ENCODE assay signal across 7 mouse cellular contexts in the genomic region with DNA sequence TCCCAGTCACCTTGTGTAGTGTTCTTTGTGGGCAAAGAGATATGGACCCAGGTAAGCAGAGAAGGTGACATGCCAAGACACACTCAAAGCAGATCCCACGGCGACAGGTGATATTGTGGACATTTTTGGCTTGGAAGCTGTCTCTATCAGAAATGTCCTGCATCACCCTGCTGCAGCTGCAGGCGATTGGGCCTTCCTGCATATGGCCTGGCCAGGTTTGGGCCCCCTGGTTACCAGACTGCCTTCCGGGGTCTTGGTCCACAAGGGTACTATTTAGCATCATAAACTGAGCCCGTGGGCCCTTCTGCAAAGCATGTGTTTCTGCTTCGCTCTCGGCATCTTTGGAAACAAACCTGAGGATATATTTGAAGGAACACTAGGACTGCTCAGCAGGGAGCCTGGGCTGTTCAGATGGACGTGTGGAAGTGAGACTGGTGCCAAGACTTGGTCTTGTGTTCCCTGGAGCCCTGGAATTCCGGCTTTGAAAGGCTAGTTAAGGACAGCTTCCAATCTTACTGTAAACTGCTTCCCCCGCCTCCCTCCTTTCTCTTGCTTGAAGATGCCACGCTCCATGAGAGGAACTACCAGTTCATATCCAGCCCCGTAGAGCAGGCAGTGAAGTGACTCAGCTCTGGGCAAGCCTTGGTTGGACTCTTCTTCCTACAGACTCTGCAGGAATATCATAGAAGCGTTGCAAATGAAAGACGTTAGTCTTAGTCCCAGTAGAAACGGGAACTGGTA. TPM values are rescaled to one million over a fixed set of nuclear protein-coding genes. Genes with fewer than 3 reads are reported as not detected.
A peak's percentile ranks its signal among the peaks of the same experiment; 100 is the strongest.
DNase-seq lines count a peak whose midpoint lies in the region; ATAC-seq and TF ChIP-seq lines count a peak whose summit lies in the region.

No protein-coding gene starts in this region.

- H3K4me2 ChIP-seq in kidney, embryonic 16.5 days (replicated peaks; ENCODE audit: low read depth, low read length) = no peak overlapping the region
- peak overlapping the region; percentile 9; the same call in 1 of the 2 replicates for H3K4me2 ChIP-seq in heart, embryonic 15.5 days

- H3K36me3 ChIP-seq in kidney, embryonic 16.5 days (ENCODE audit: insufficient read depth, low read length) = peaks cover 10% of the 10 kb centered on the region; the same call in 1 of the 2 replicates
- no peaks in the 10 kb centered on the region for H3K36me3 ChIP-seq in testis, adult 2 months (ENCODE audit: control insufficient read depth, insufficient read depth, low read length)
- H3K36me3 ChIP-seq in heart, embryonic 15.5 days = peaks cover 24% of the 10 kb centered on the region
- H3K36me3 ChIP-seq in forebrain, embryonic 10.5 days (replicated peaks) = no peaks in the 10 kb centered on the region

- TF ChIP-seq CTCF in testis, adult 2 months (IDR thresholded peaks at IDR 0.05; ENCODE audit: control insufficient read depth, insufficient read depth, insufficient replicate concordance, low read depth, low read length) = no peak

- ATAC-seq in kidney, embryonic 16.5 days (ENCODE audit: low FRiP score, low TSS enrichment) = no peak
- no peak for ATAC-seq in heart, embryonic 15.5 days (replicated peaks; ENCODE audit: insufficient number of reproducible peaks, insufficient read depth, low FRiP score, low read depth)
- ATAC-seq in inflammation-experienced regulatory T-cells, adult 6 months = no peak

- peaks cover 30% of the 10 kb centered on the region for H3K27me3 ChIP-seq in kidney, embryonic 16.5 days (ENCODE audit: insufficient read depth, low read length)
- no peaks in the 10 kb centered on the region for H3K27me3 ChIP-seq in testis, adult 2 months (ENCODE audit: control insufficient read depth, insufficient read depth, low read length)
- peaks cover 3% of the 10 kb centered on the region; the same call in 1 of the 2 replicates for H3K27me3 ChIP-seq in heart, embryonic 15.5 days
- H3K27me3 ChIP-seq in forebrain, embryonic 10.5 days (ENCODE audit: poor library complexity, severe bottlenecking) = peaks cover 63% of the 10 kb centered on the region

- no peak overlapping the region for H3K4me3 ChIP-seq in kidney, embryonic 16.5 days (ENCODE audit: low read length)
- no peak overlapping the region for H3K4me3 ChIP-seq in testis, adult 2 months (ENCODE audit: control insufficient read depth, low read depth, low read length)
- no peak overlapping the region for H3K4me3 ChIP-seq in heart, embryonic 15.5 days
- H3K4me3 ChIP-seq in forebrain, embryonic 10.5 days = no peak overlapping the region

- H3K9ac ChIP-seq in kidney, embryonic 16.5 days (replicated peaks; ENCODE audit: low read length) = no peak overlapping the region
- H3K9ac ChIP-seq in heart, embryonic 15.5 days = no peak overlapping the region

- peaks cover 52% of the 10 kb centered on the region for H3K4me1 ChIP-seq in kidney, embryonic 16.5 days (ENCODE audit: insufficient read depth, low read length)
- peaks cover 6% of the 10 kb centered on the region; the same call in 1 of the 2 replicates for H3K4me1 ChIP-seq in testis, adult 2 months (ENCODE audit: control insufficient read depth, insufficient read depth, low read length)
- H3K4me1 ChIP-seq in heart, embryonic 15.5 days (replicated peaks) = peaks cover 49% of the 10 kb centered on the region
- peaks cover 43% of the 10 kb centered on the region for H3K4me1 ChIP-seq in forebrain, embryonic 10.5 days

- no peak for DNase-seq in kidney, postnatal 25 days
- DNase-seq in testis, postnatal 10 days (ENCODE audit: low spot score) = no peak
- no peak for DNase-seq in forebrain, embryonic 10.5 days (ENCODE audit: extremely low spot score, low spot score)

- TF ChIP-seq POLR2A in testis, adult 2 months (IDR thresholded peaks at IDR 0.05; ENCODE audit: control insufficient read depth, low read depth, low read length) = no peak

- WGBS in kidney, embryonic 16.5 days = 70% methylated on average over 15 of the region's 15 CpGs
- WGBS in heart, embryonic 15.5 days = 60% methylated on average over 15 of the region's 15 CpGs
- WGBS in forebrain, embryonic 10.5 days = 74% methylated on average over 15 of the region's 15 CpGs

- H3K9me3 ChIP-seq in kidney, embryonic 16.5 days (ENCODE audit: low read length) = no peaks in the 10 kb centered on the region
- H3K9me3 ChIP-seq in heart, embryonic 15.5 days (replicated peaks) = no peaks in the 10 kb centered on the region
- no peaks in the 10 kb centered on the region for H3K9me3 ChIP-seq in forebrain, embryonic 10.5 days

- peak overlapping the region; percentile 56 for H3K27ac ChIP-seq in kidney, embryonic 16.5 days (ENCODE audit: low read length)
- peak overlapping the region; percentile 10 for H3K27ac ChIP-seq in testis, adult 2 months (ENCODE audit: control insufficient read depth, insufficient read depth, low read depth, low read length)
- peak overlapping the region; percentile 46; the same call in 1 of the 2 replicates for H3K27ac ChIP-seq in heart, embryonic 15.5 days
- no peak overlapping the region for H3K27ac ChIP-seq in forebrain, embryonic 10.5 days

RNA-seq across cellular contexts. Expression of gene Pmp22, which starts 6.1 kb away (rescaled TPM):
- polyA plus RNA-seq in kidney, embryonic 16.5 days (2015; fragmentation: Nextera tagmentation; extraction: Ambion mirVana) = 121 and 130 TPM in 2 replicates
- 6.5 and 9.2 TPM in 2 replicates for polyA plus RNA-seq in testis, adult 2 months (2012; rRNA removed)
- polyA plus RNA-seq in heart, embryonic 15.5 days (2015; fragmentation: Nextera tagmentation; extraction: Ambion mirVana) = 107 and 133 TPM in 2 replicates
- polyA plus RNA-seq in forebrain, embryonic 10.5 days (2016; fragmentation: Nextera tagmentation; extraction: Ambion mirVana) = 12.9 and 15.6 TPM in 2 replicates
- not detected for polyA plus RNA-seq in inflammation-experienced regulatory T-cells, adult 6 months (2017; shearing (Covaris generic))
